Mouse (Mus musculus) stomach, postnatal 0 days (tissue): ENCODE measurements around the gene Cdc27.

Source experiments
- CTCF ChIP-seq: IDR thresholded peaks from 2 replicates; pipeline ENCODE4 v1.5.1; 2016; ENCODE audit warnings: antibody characterized with exemption, low read depth, mild to moderate bottlenecking, moderate library complexity
- EP300 ChIP-seq: optimal IDR thresholded peaks from 2 replicates; pipeline ENCODE3; 2016; ENCODE audit warnings: antibody characterized with exemption

- TF ChIP-seq EP300 (no peak), CTCF (no peak)
These were observed 29.7 kb upstream of the Cdc27 start for GRCm38 (mm10) chr11:104580091-104580490.
